Mouse (Mus musculus): ENCODE measurements around the gene Gm42878. TPM values are rescaled to one million over a fixed set of nuclear protein-coding genes. Genes with fewer than 3 reads are reported as not detected.

Gene Gm42878
- polyA plus RNA-seq, 1 experiment from 2014 or later: not detected

DNA sequence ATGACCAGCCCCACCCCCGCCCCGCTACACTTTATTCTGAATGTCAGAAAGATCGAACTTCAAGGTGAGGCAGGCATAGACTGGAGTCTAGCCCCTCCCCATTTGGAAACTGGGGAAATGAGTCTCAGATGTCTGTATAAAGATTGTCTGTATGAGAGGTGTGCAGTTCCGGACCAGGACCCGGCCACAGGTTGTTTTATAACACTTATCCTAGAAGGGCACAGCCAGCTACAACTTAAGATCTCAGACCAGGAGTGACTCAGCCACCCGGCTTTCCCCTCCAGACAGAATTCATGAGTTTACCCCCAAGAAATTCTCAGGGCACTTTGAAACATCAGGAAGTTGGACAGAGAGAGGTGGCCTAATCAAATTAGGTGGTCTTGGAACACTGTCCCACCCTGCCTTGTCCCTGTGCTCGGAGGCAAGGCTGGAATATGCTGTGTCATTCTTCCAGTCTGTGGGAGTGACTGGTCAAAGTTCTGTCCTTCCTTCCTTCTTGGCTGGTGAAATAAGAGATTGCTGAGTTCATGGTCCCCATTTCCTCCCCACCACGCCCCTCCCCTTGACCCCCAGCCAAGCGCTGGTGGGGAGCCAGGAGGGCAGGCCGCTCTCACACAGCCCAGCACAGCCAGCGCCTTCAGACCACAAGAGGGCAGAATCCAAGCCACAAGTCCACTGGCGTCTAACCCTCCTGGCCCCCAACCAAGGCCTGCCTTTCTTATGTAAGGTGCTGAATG lies 38.7 kb upstream of the Gm42878 start:
- Histone ChIP-seq H3K36me3 (peaks cover 6% of the 10 kb centered on the region; the same call in 1 of the 2 replicates), H3K9me3 (no peaks in the 10 kb centered on the region), H3K27me3 (no peaks in the 10 kb centered on the region), H3K4me3 (no peak overlapping the region), H3K4me1 (no peaks in the 10 kb centered on the region), H3K9ac (replicated peaks) (no peak overlapping the region), H3K27ac (replicated peaks) (no peak overlapping the region), H3K4me2 (replicated peaks) (no peak overlapping the region)
- WGBS: 58% methylated on average over 12 of the region's 12 CpGs
- ATAC-seq (replicated peaks): no peak

DNA sequence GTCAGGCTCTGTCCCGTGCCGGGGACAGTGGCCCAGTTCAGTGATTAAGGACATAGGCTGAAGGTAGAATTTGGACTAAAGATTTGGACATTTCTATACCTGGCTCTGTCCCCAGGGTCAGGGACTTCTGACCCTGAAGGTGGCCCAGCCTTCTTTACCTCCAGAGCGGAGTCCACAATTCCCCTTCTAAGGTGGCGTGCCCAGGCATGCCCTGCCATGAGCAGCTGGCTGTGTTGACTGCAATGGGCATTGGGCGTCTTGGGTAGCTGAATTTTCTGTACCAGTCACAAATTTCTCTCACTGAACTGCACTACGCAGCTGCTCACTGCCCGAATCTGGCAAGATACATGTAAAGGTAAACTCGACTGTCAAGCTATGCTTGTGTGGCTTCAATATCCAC lies 36.7 kb upstream of the Gm42878 start:
- Histone ChIP-seq H3K36me3 (peaks cover 6% of the 10 kb centered on the region; the same call in 1 of the 2 replicates), H3K4me2 (replicated peaks) (no peak overlapping the region), H3K9ac (replicated peaks) (no peak overlapping the region), H3K4me1 (no peaks in the 10 kb centered on the region), H3K9me3 (no peaks in the 10 kb centered on the region), H3K27ac (replicated peaks) (no peak overlapping the region), H3K27me3 (no peaks in the 10 kb centered on the region), H3K4me3 (no peak overlapping the region)
- WGBS: 94% methylated on average over 8 of the region's 8 CpGs
- ATAC-seq (replicated peaks): no peak

DNA sequence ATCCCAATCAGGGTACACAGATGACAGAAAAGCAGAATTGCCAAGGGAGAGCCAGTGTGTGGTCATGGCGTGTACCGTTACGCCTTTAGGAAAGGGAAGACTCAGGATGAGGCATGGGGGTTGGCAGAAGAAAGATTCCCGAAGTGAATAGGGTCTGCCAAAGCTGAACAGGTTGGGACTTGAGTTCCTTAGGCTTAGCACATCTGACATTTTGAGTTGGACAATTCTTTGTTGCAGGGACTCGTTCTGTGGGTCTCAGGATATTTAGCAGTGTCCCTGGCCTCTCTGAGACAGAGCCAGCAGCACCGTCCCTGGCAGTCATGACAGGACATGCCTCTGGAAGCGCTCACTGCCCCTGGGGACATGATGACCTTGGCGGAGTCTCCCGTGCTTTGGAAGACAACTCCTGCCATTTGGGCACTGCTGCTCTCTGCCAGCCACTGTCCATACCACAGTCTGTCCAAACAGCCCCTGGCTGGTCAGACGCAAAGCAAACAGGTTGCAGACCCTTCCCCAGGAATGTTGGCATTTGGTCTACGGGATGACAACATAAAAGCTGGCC lies 31.7 kb upstream of the Gm42878 start:
- 92% methylated on average over 11 of the region's 11 CpGs for WGBS
- Histone ChIP-seq H3K9ac (replicated peaks) (no peak overlapping the region), H3K27me3 (no peaks in the 10 kb centered on the region), H3K4me3 (no peak overlapping the region), H3K27ac (replicated peaks) (no peak overlapping the region), H3K9me3 (no peaks in the 10 kb centered on the region), H3K4me2 (replicated peaks) (no peak overlapping the region), H3K4me1 (no peaks in the 10 kb centered on the region), H3K36me3 (peaks cover 6% of the 10 kb centered on the region; the same call in 1 of the 2 replicates)
- ATAC-seq (replicated peaks): no peak

DNA sequence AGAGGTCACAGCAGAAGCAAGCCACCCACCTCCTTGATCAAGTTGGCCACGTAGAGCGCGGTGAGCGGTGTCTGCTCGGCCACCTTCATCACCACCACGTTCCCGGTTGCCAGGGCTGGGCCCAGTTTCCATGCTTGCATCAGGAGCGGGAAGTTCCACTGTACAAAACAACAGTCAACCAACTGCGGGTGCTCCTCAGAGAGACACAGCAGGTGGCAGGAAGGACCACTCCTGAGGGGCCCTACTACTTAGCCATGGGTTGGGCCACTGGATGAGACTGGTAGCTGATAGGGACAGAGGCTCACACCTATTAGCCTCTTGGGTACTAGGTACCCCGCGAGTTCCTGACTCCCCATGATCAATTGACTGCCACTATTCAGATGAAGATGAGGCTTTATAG lies 30.6 kb upstream of the Gm42878 start:
- Histone ChIP-seq H3K27ac (replicated peaks) (no peak overlapping the region), H3K27me3 (no peaks in the 10 kb centered on the region), H3K4me3 (no peak overlapping the region), H3K36me3 (peaks cover 8% of the 10 kb centered on the region; the same call in 1 of the 2 replicates), H3K4me1 (no peaks in the 10 kb centered on the region), H3K9ac (replicated peaks) (no peak overlapping the region), H3K9me3 (no peaks in the 10 kb centered on the region), H3K4me2 (replicated peaks) (no peak overlapping the region)
- ATAC-seq (replicated peaks): no peak
- 94% methylated on average over 11 of the region's 11 CpGs for WGBS

DNA sequence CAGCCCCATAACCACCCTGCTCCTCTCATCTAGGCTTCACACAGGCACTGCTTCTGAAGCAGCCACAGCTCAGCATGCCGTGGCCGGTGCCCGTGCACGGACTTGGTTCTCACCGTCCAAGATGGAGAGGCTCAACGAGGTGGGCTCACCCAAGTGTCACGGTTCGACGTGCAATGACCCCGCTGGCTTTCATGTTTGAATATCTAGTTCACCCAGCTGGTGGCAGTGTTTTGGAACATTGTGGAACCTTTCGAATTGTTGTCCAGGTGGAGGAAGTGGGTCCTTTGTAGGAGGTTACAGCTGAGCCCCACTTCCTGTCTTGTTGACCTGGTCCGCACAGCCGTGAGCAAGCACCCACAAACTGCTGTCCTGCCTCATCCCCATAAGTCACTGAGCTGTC lies 28.9 kb upstream of the Gm42878 start:
- ATAC-seq (replicated peaks): no peak
- Histone ChIP-seq H3K36me3 (0 out of 2 replicates have a peak, but pooled peaks cover 3% of the 10 kb centered on the region), H3K27me3 (no peaks in the 10 kb centered on the region), H3K9me3 (no peaks in the 10 kb centered on the region), H3K9ac (replicated peaks) (no peak overlapping the region), H3K4me3 (no peak overlapping the region), H3K27ac (replicated peaks) (no peak overlapping the region), H3K4me2 (replicated peaks) (no peak overlapping the region), H3K4me1 (no peaks in the 10 kb centered on the region)
- 95% methylated on average over 13 of the region's 13 CpGs for WGBS

DNA sequence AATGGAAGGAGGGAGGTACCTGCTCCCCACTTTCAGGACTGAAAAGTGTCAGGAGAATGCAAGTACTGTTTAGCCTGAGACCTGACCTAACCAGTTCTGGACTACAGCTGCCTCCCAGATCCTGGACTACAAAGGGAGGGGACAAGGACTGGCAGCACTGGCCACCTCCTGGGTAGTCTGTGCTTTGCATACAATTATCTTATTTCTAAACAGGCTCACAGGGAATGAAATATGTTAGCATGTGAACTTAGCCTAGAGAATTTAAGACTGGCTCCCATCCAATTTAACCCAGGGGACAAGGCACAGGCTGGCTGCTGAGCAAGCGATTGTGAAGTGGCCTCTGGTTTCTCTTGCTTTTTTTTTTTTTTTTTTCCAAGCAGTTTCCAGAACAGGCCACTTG lies 25.5 kb upstream of the Gm42878 start:
- Histone ChIP-seq H3K36me3 (0 out of 2 replicates have a peak, but pooled peaks cover 3% of the 10 kb centered on the region), H3K9ac (replicated peaks) (no peak overlapping the region), H3K4me1 (no peaks in the 10 kb centered on the region), H3K4me3 (no peak overlapping the region), H3K4me2 (replicated peaks) (no peak overlapping the region), H3K9me3 (no peaks in the 10 kb centered on the region), H3K27me3 (no peaks in the 10 kb centered on the region), H3K27ac (replicated peaks) (no peak overlapping the region)
- no peak for ATAC-seq (replicated peaks)
- 90% methylated on average over 1 of the region's 1 CpGs for WGBS

DNA sequence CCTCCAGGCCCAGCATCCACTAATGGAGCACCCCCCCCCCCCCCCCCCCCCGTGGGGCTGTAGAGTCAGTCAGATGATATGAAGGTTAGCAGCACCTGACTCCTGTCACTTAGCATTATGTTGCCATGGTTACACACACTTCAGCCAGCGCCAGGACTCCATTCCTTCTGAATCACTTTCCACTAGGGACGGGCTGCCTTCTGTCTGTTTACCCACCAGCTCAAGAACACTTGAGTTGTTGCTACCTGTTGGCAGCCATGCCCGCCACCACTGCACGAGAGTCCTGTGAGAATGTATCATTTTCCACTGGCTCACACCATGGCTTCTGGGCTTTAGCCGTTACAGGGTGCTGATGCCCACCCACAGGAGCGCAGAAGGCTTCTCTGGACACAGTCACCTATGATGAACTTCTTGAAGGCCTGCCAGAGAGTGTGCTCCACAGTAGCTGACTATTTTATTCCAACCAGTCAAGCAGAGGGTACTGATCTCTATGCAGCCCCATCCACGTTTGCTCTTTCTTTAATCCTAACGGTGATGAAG lies 24.7 kb upstream of the Gm42878 start:
- H3K36me3 ChIP-seq: 0 out of 2 replicates have a peak, but pooled peaks cover 3% of the 10 kb centered on the region

DNA sequence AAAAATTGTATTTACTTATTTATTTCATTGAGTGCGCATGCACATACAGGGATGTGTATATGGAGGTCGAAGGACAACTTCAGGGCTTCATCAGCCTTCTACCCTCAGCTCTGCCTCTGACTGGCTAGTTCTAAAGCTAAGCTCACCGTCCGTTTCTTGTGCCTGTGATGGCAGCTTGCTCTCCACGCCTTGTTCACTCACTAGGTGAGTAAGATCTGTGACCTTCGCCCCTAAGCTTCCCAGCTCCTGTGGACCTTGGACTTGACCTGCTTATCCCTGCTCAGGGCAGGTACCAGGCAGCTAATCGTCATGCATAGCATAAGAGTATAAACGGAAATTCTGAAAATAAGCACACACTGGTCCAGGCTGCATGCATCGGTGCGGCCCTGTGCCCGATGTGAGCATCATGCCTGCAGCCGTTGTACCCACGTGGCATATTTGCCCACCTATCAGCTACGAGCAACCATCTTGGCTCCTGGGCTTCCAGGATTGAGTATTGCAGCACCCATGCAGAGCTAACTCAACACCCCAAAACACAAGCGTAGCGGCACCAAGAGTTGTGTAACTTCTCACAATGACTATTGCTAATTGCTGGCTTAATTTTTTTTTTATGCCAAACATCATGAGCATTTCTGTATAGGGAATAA lies 20.9 kb upstream of the Gm42878 start:
- H3K4me1 ChIP-seq: no peaks in the 10 kb centered on the region; the same call in 1 of the 2 replicates
- no peaks in the 10 kb centered on the region for H3K27me3 ChIP-seq
- WGBS: 93% methylated on average over 16 of the region's 16 CpGs
- H3K27ac ChIP-seq (replicated peaks): no peak overlapping the region
- no peaks in the 10 kb centered on the region for H3K9me3 ChIP-seq
- H3K4me2 ChIP-seq (replicated peaks): no peak overlapping the region
- no peak overlapping the region for H3K9ac ChIP-seq (replicated peaks)
- H3K4me3 ChIP-seq: no peak overlapping the region
- 0 out of 2 replicates have a peak, but pooled peaks cover under 1% of the 10 kb centered on the region for H3K36me3 ChIP-seq
- no peak for ATAC-seq (replicated peaks)

More for the DNA sequence above, 24.7 kb upstream of the Gm42878 start:
- no peak overlapping the region for H3K27ac ChIP-seq (replicated peaks)
- H3K9me3 ChIP-seq: no peaks in the 10 kb centered on the region
- H3K4me3 ChIP-seq: no peak overlapping the region
- H3K9ac ChIP-seq (replicated peaks): no peak overlapping the region
- ATAC-seq (replicated peaks): no peak
- H3K27me3 ChIP-seq: no peaks in the 10 kb centered on the region
- no peak overlapping the region for H3K4me2 ChIP-seq (replicated peaks)
- 67% methylated on average over 9 of the region's 9 CpGs for WGBS
- H3K4me1 ChIP-seq: no peaks in the 10 kb centered on the region

DNA sequence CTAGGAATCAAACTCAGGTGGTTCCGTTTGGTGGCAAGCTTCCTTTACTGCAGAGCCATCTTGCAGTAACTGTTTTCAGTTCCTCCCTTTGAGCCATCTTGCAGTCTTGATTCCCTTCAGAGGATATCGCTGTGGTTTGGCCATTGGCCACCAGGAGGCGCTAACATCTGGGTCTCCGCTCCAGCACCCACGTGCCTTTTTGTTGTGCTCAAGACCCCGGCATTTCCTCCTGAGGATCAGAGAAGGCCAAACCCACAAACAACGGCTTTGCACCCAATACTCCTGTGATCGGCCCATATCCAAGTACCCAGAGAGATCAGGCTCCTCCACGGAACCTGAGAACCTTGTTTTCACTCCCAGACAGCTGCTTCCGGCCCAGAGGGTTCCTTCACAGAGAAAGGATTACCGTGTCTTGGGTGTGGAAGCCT lies 19.2 kb upstream of the Gm42878 start:
- no peak overlapping the region for H3K27ac ChIP-seq (replicated peaks)
- peak overlapping the region; percentile 19 for H3K4me2 ChIP-seq (replicated peaks)
- H3K9me3 ChIP-seq: no peaks in the 10 kb centered on the region
- 14% methylated on average over 11 of the region's 11 CpGs for WGBS
- no peak overlapping the region for H3K4me3 ChIP-seq
- no peaks in the 10 kb centered on the region for H3K27me3 ChIP-seq
- no peak overlapping the region for H3K9ac ChIP-seq (replicated peaks)
- H3K36me3 ChIP-seq: no peaks in the 10 kb centered on the region
- ATAC-seq (replicated peaks): 0 out of 2 replicates have a peak, but pooled peaks have one; percentile 48
- no peaks in the 10 kb centered on the region; the same call in 1 of the 2 replicates for H3K4me1 ChIP-seq

DNA sequence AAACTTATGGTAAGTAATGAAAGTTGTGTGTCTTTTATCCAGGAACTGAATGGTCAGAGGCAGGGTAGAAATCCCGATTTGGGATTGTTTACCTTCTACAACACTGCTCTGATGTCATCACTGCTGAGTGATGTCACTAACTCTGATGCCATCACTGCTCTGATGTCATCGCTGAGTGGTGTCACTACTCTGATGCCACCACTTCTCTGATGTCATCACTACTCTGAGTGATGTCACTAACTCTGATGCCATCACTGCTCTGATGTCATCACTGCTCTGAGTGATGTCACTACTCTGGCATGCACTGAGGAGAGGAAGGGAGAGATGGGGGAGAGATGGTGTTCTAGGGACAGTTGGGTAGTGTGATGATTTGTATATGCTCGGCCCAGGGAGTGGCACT lies 17.2 kb upstream of the Gm42878 start:
- no peak overlapping the region for H3K27ac ChIP-seq (replicated peaks)
- no peak overlapping the region for H3K4me2 ChIP-seq (replicated peaks)
- no peak overlapping the region for H3K9ac ChIP-seq (replicated peaks)
- no peak for ATAC-seq (replicated peaks)
- no peaks in the 10 kb centered on the region for H3K9me3 ChIP-seq
- H3K4me3 ChIP-seq: no peak overlapping the region
- 87% methylated on average over 3 of the region's 3 CpGs for WGBS
- no peaks in the 10 kb centered on the region for H3K36me3 ChIP-seq
- H3K4me1 ChIP-seq: no peaks in the 10 kb centered on the region; the same call in 1 of the 2 replicates
- H3K27me3 ChIP-seq: no peaks in the 10 kb centered on the region

DNA sequence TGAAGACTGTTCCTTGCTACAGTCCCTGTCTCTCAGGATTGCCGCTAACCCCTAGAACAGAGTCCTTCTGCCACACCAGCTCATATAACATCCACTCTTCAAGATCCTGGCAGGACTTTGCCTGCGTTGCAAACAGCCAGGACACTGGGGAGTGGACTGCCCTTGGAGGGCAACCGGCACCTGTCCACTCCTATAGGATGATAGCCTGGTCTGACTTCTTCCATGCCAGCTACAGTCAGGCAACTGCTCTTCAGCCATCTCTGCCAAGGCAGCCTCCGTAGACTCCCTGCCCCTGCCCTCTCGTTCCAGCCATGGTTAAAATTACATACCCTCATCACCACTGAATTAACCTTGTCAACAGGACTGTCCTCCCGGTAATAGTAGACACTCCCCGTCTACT lies 3.9 kb upstream of the Gm42878 start:
- Histone ChIP-seq H3K4me3 (no peak overlapping the region), H3K4me2 (replicated peaks) (no peak overlapping the region), H3K27ac (replicated peaks) (no peak overlapping the region), H3K9ac (replicated peaks) (no peak overlapping the region), H3K27me3 (no peaks in the 10 kb centered on the region), H3K9me3 (no peaks in the 10 kb centered on the region), H3K4me1 (peaks cover 14% of the 10 kb centered on the region), H3K36me3 (no peaks in the 10 kb centered on the region)
- no peak for ATAC-seq (replicated peaks)
- WGBS: 90% methylated on average over 7 of the region's 7 CpGs

DNA sequence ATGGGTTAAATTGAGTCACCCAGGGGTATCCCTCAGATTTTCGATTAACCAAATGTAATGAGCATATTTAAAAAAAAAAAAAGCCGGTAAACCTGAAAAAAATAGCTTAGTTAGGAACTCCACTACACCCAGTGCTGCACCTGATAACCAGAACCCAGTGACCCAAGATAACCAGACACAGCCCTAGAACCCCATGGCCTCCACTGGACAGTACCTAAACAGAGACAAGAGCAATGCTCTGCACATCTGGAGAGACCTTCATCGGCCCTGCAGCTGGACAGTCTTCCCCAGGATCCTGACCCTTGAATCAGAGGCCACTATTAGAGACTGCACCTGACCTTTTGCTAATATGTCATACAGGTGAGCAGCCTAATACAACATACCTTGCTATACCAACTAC lies 1.8 kb upstream of the Gm42878 start:
- Histone ChIP-seq H3K4me1 (peaks cover 35% of the 10 kb centered on the region), H3K4me2 (replicated peaks) (no peak overlapping the region), H3K9ac (replicated peaks) (no peak overlapping the region), H3K9me3 (no peaks in the 10 kb centered on the region), H3K36me3 (no peaks in the 10 kb centered on the region), H3K4me3 (no peak overlapping the region), H3K27me3 (no peaks in the 10 kb centered on the region), H3K27ac (replicated peaks) (no peak overlapping the region)
- ATAC-seq (replicated peaks): no peak
- 93% methylated on average over 3 of the region's 3 CpGs for WGBS
